Mouse (Mus musculus) left cerebral cortex, adult 2 months (tissue): ENCODE data around the gene Pcolce. TPM values are rescaled to one million over a fixed set of nuclear protein-coding genes. Genes with fewer than 3 reads are reported as not detected.

Experiments
- DNase-seq, 2 experiments: peaks; one replicate each; pipeline ENCODE4 v3.0.0; 2021 to 2022; ENCODE audit warnings: low spot score in 2 of 2, mixed read lengths in 1 of 2; ENCODE audit errors: extremely low spot score in 1 of 2
- H3K27ac ChIP-seq: fragments of 200-600 bp; 2 replicates; pipeline ENCODE4 v1.8.1; 2022
- H3K4me3 ChIP-seq: fragments of 200-600 bp; 2 replicates; pipeline ENCODE4 v1.8.1; 2022
- CTCF ChIP-seq: fragments of 200-600 bp; IDR thresholded peaks from 2 replicates; pipeline ENCODE4 v1.8.1; 2022; ENCODE audit warnings: antibody characterized with exemption, mild to moderate bottlenecking, moderate library complexity
- intact Hi-C: fragments of 180-260 bp; cut with DNase I; formaldehyde crosslinking; loops from one replicate; pipeline ENCODE4 v1.15.1; 2025
- long read RNA-seq, 2 experiments: library from polyadenylated mRNA; stranded (forward); transcript quantifications; one replicate each; pipeline ENCODE4 v2.0.0; 2021; ENCODE audit warnings: borderline mapping rate in 2 of 2
- total RNA-seq, 2 experiments: library from RNA; stranded (reverse); gene quantifications; 2 replicates each; pipeline ENCODE4 v1.2.3; 2021

Gene Pcolce
- total RNA-seq, result 10 to 100 TPM in 1 of 2 experiments, 1 to 10 TPM in 1; 9.6 to 11.2 TPM
- long read RNA-seq, experiment 1, transcript Pcolce-201 (9 exons, 1,626 nt), result major isoform, 12 of 14 reads
- long read RNA-seq, experiment 1, partial matches to known transcripts, result 2 of 14 reads
- long read RNA-seq, experiment 1, other reads (novel, unspliced or antisense), result 0 of 14 reads
- long read RNA-seq, experiment 2, transcript Pcolce-201 (9 exons, 1,626 nt), result major isoform, 7 of 8 reads
- long read RNA-seq, experiment 2, partial matches to known transcripts, result 0 of 8 reads
- long read RNA-seq, experiment 2, other reads (novel, unspliced or antisense), result 1 of 8 reads

DNA sequence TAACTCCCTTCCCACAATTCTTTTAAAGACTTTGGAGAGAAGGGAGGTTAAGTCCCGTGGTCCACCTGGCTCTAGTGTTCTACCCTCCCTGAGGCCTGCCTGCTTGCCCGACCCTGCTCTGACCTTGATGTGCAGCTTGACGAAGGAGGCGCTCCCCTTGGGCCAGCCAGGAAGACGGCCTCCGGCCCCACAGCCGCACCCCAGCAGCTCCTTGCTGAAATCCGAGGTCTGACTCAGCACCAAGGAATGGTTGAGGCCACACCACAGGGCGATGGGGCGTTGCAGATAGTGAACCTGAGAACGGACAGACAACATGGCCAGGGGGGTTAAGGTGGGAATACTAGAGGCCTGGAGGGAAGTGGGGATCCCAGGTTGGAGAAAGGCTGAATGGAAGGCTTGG lies at the start of gene Pcolce:
Gene Pcolce (minus strand): TSS at position 235 of the 400 bp plus-strand sequence.
- intact Hi-C loops, result no loop called here
- no peak within 1 kb of the TSS for H3K4me3 ChIP-seq
- TF ChIP-seq CTCF, result no peak
- no peak for DNase-seq
- H3K27ac ChIP-seq, result no peak within 1 kb of the TSS

- no peak for TF ChIP-seq CTCF
- H3K4me3 ChIP-seq, result no peak overlapping the region
Observed at GRCm38 (mm10) chr5:137663057-137663456, 49.5 kb upstream of the Pcolce start.

GRCm38 (mm10) chr5:137660064-137660688 lies 46.6 kb upstream of the Pcolce start:
- intact Hi-C loops, result no loop called here
- H3K27ac ChIP-seq, result no peak overlapping the region; the same call in 1 of the 2 replicates
- TF ChIP-seq CTCF, result no peak
- no peak for DNase-seq
- no peak overlapping the region for H3K4me3 ChIP-seq

More at GRCm38 (mm10) chr5:137663057-137663456, 49.5 kb upstream of the Pcolce start:
- no peak for DNase-seq
- intact Hi-C loops, result no loop called here
- H3K27ac ChIP-seq, result no peak overlapping the region

- Histone ChIP-seq H3K4me3 (no peak overlapping the region), H3K27ac (no peak overlapping the region)
- DNase-seq, result peak; percentile 73 to 74
- TF ChIP-seq CTCF, result peak; percentile 89
- intact Hi-C loops, result loop anchor here (1.0 to 2.0 kb wide), 2 partner anchors 16 to 100 kb away; no protein-coding TSS in a partner anchor
Observed at GRCm38 (mm10) chr5:137656977-137657376, 43.4 kb upstream of the Pcolce start.

GRCm38 (mm10) chr5:137654746-137655145 lies 41.2 kb upstream of the Pcolce start:
- peak; percentile 15; the same call in 1 of the 2 replicates for TF ChIP-seq CTCF
- intact Hi-C loops, result loop anchor here (5.0 kb wide), 1 partner anchor 67 kb away; no protein-coding TSS in a partner anchor
- DNase-seq, result no peak
- Histone ChIP-seq H3K27ac (no peak overlapping the region), H3K4me3 (no peak overlapping the region)

DNA sequence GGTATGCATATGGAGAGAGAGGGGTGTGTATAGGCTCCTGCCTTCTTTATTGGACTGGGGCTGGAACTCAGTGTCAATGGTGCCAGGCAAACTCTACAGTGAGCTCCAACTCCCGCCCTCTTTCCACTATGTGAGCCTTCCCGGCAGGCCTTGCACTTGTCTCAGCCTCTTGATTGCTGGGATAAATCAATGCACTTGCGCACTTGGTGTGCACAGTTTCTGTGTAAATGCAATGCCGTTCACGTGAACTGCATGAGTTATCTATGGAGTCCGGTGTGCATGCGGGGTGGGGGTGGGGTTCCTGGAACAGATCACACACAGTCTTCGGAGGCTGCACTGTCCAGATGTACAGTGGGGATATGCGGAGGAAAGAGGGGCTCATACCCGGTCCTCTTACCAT lies 39.8 kb upstream of the Pcolce start:
- Histone ChIP-seq H3K27ac (no peak overlapping the region), H3K4me3 (no peak overlapping the region)
- intact Hi-C loops, result loop anchor here (5.0 kb wide), 1 partner anchor 66 kb away; no protein-coding TSS in a partner anchor
- no peak for TF ChIP-seq CTCF
- DNase-seq, result no peak

GRCm38 (mm10) chr5:137652474-137652873 lies 38.9 kb upstream of the Pcolce start:
- H3K27ac ChIP-seq, result peak overlapping the region; percentile 57
- H3K4me3 ChIP-seq, result no peak overlapping the region
- TF ChIP-seq CTCF, result peak; percentile 85
- intact Hi-C loops, result loop anchor here (5.0 kb wide), 1 partner anchor 65 kb away; no protein-coding TSS in a partner anchor
- peak in 1 of 2 experiments; percentile 61 for DNase-seq

GRCm38 (mm10) chr5:137649669-137650571 lies 36.3 kb upstream of the Pcolce start:
- intact Hi-C loops, result loop anchor here (5.0 kb wide), 1 partner anchor 63 kb away; no protein-coding TSS in a partner anchor
- no peak for DNase-seq
- no peak overlapping the region for H3K27ac ChIP-seq
- no peak for TF ChIP-seq CTCF
- H3K4me3 ChIP-seq, result no peak overlapping the region

- no peak overlapping the region for H3K4me3 ChIP-seq
- H3K27ac ChIP-seq, result no peak overlapping the region
- no peak for TF ChIP-seq CTCF
- DNase-seq, result no peak
- intact Hi-C loops, result no loop called here
Observed at GRCm38 (mm10) chr5:137649251-137649650, 35.7 kb upstream of the Pcolce start.

DNA sequence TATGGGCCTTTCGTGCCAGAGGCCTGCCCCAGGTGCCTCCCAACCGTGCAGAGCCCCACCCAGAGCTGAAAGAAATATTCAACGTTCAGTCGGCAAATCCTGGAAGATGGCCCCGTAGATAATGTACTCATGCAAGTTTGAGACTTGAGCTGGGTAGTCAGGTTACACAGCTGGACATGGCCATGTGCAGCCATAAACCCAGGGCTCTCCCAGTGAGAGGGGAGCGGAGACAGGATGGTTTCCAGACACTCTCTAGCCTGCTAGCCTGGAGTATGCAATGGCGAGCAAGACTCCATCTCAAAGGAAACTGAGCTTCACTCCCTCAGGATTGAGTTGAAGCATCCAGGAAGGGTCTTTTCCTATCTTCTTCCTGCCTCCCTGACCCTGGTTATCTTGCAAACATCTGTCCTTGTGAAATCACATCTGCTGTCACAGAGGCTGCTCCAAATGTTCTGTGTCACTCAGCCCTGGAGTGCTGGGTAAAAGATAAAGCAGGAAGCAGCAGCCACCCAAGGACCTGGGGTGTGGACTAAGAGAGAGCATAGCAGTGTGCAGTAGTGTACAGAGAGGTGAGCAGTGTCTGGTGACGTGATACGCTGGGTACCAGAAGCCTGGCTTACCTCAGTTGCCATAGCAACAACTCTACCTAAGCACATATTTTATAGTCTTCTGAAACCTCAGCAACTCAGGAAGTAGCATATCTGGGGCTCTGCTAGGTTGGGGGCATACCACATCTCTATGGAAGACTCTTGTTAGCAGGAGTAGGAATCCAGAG lies 34.4 kb upstream of the Pcolce start:
- Histone ChIP-seq H3K27ac (no peak overlapping the region), H3K4me3 (no peak overlapping the region)
- TF ChIP-seq CTCF, result no peak
- DNase-seq, result no peak
- intact Hi-C loops, result no loop called here

GRCm38 (mm10) chr5:137645652-137646091 lies 32.1 kb upstream of the Pcolce start, which contains the start of gene Irs3:
TSS of gene Irs3 (minus strand) at chr5:137645714.
- intact Hi-C loops, result no loop called here
- Histone ChIP-seq H3K4me3 (peak within 1 kb of the TSS; percentile 32), H3K27ac (no peak within 1 kb of the TSS)
- no peak for TF ChIP-seq CTCF
- DNase-seq, result no peak
